Mouse (Mus musculus): ENCODE data around the gene Lsm12. TPM values are rescaled to one million over a fixed set of nuclear protein-coding genes. Genes with fewer than 3 reads are reported as not detected.

Gene Lsm12
- polyA plus RNA-seq, 1 experiment from 2014 or later, result 119 TPM

- H3K9me3 ChIP-seq, result no peaks in the 10 kb centered on the region
- H3K27ac ChIP-seq, result peak overlapping the region; percentile 40; the same call in 1 of the 2 replicates
- peaks cover 23% of the 10 kb centered on the region for H3K27me3 ChIP-seq (ENCODE audit: insufficient read depth, poor library complexity, severe bottlenecking)
- 73% methylated on average over 8 of the region's 8 CpGs for WGBS
- no peak for DNase-seq (ENCODE audit: low spot score)
- peaks cover 69% of the 10 kb centered on the region for H3K36me3 ChIP-seq
- H3K4me3 ChIP-seq, result no peak overlapping the region
- H3K4me1 ChIP-seq (replicated peaks), result peaks cover 87% of the 10 kb centered on the region
Measured at GRCm38 (mm10) chr11:102221954-102222351, 36.9 kb upstream of the Lsm12 start.

GRCm38 (mm10) chr11:102221243-102221953, 36.3 kb upstream of the Lsm12 start:
- WGBS, result 89% methylated on average over 8 of the region's 8 CpGs
- no peak for DNase-seq (ENCODE audit: low spot score)
- H3K9me3 ChIP-seq, result no peaks in the 10 kb centered on the region
- H3K4me1 ChIP-seq (replicated peaks), result peaks cover 86% of the 10 kb centered on the region
- peaks cover 19% of the 10 kb centered on the region for H3K27me3 ChIP-seq (ENCODE audit: insufficient read depth, poor library complexity, severe bottlenecking)
- H3K27ac ChIP-seq, result peak overlapping the region; percentile 40; the same call in 1 of the 2 replicates
- H3K36me3 ChIP-seq, result peaks cover 69% of the 10 kb centered on the region
- H3K4me3 ChIP-seq, result no peak overlapping the region

- Histone ChIP-seq H3K9me3 (no peaks in the 10 kb centered on the region), H3K27ac (0 out of 2 replicates have a peak overlapping the region, but pooled peaks have one; percentile 86), H3K4me1 (replicated peaks) (peaks cover 86% of the 10 kb centered on the region), H3K4me3 (no peak overlapping the region), H3K36me3 (peaks cover 69% of the 10 kb centered on the region), H3K27me3 (ENCODE audit: insufficient read depth, poor library complexity, severe bottlenecking) (peaks cover 12% of the 10 kb centered on the region)
- WGBS, result 71% methylated on average over 6 of the region's 6 CpGs
- DNase-seq (ENCODE audit: low spot score), result no peak
Measured at GRCm38 (mm10) chr11:102220451-102220850, 35.4 kb upstream of the Lsm12 start.

GRCm38 (mm10) chr11:102219994-102220346, 34.9 kb upstream of the Lsm12 start:
- no peak for DNase-seq (ENCODE audit: low spot score)
- H3K4me3 ChIP-seq, result no peak overlapping the region
- peaks cover 69% of the 10 kb centered on the region for H3K36me3 ChIP-seq
- H3K4me1 ChIP-seq (replicated peaks), result peaks cover 86% of the 10 kb centered on the region
- 83% methylated on average over 4 of the region's 4 CpGs for WGBS
- no peaks in the 10 kb centered on the region for H3K9me3 ChIP-seq
- H3K27me3 ChIP-seq (ENCODE audit: insufficient read depth, poor library complexity, severe bottlenecking), result peaks cover 8% of the 10 kb centered on the region
- H3K27ac ChIP-seq, result peak overlapping the region; percentile 86

DNA sequence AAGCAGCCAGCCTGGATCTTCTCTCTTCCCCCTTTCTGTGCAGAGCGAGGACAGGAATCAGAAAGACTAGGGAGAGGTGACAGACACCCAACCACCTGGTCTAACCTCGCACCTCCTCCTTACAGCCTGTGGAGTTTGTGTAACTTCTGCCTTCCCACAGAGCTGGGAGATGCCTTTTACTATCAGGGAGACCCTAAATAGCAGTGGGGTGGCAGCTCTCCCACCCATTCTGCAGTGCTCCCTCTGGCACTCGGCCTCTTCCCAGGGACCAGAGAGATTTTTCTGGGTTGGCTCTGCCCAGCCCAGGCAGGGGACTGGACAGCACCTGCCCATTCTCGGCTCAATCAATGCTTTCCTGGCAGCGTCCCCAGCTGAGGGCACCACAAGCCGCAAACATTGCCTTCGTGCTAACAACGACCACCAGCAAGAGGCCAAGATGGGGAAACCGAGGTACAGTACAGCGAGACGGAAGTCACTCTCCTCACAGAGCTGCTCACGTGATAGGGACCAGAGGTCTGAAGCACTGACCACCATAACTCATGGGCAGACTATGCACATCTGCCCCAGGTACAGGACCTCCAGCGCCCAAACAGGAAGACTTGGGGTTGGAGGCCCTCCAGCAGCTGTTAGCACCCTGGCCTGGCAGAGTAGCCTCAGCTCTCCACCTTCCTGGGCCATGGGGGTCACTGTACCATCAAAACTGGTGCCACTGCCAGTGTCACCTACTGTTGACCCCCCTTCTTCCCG, 34.3 kb upstream of the Lsm12 start:
- Histone ChIP-seq H3K27ac (peak overlapping the region; percentile 86), H3K4me3 (peak overlapping the region; percentile 36), H3K27me3 (ENCODE audit: insufficient read depth, poor library complexity, severe bottlenecking) (peaks cover 7% of the 10 kb centered on the region; the same call in 1 of the 2 replicates), H3K4me1 (replicated peaks) (peaks cover 86% of the 10 kb centered on the region), H3K36me3 (peaks cover 66% of the 10 kb centered on the region), H3K9me3 (no peaks in the 10 kb centered on the region)
- WGBS, result 74% methylated on average over 14 of the region's 14 CpGs
- no peak for DNase-seq (ENCODE audit: low spot score)

- Histone ChIP-seq H3K9me3 (no peaks in the 10 kb centered on the region), H3K4me1 (replicated peaks) (peaks cover 86% of the 10 kb centered on the region), H3K27ac (peak overlapping the region; percentile 86), H3K4me3 (peak overlapping the region; percentile 36), H3K27me3 (ENCODE audit: insufficient read depth, poor library complexity, severe bottlenecking) (peaks cover 7% of the 10 kb centered on the region; the same call in 1 of the 2 replicates), H3K36me3 (peaks cover 60% of the 10 kb centered on the region)
- DNase-seq (ENCODE audit: low spot score), result peak; percentile 77
- 1% methylated on average over 10 of the region's 10 CpGs for WGBS
Measured at GRCm38 (mm10) chr11:102218783-102219182, 33.7 kb upstream of the Lsm12 start.

GRCm38 (mm10) chr11:102217876-102218430, 32.9 kb upstream of the Lsm12 start:
- DNase-seq (ENCODE audit: low spot score), result no peak
- Histone ChIP-seq H3K36me3 (peaks cover 53% of the 10 kb centered on the region), H3K4me1 (replicated peaks) (peaks cover 81% of the 10 kb centered on the region), H3K27me3 (ENCODE audit: insufficient read depth, poor library complexity, severe bottlenecking) (no peaks in the 10 kb centered on the region), H3K9me3 (no peaks in the 10 kb centered on the region), H3K27ac (peak overlapping the region; percentile 86), H3K4me3 (peak overlapping the region; percentile 36)
- WGBS, result 79% methylated on average over 7 of the region's 7 CpGs

- 81% methylated on average over 6 of the region's 6 CpGs for WGBS
- no peaks in the 10 kb centered on the region for H3K9me3 ChIP-seq
- H3K4me3 ChIP-seq, result 0 out of 2 replicates have a peak overlapping the region, but pooled peaks have one; percentile 36
- H3K36me3 ChIP-seq, result peaks cover 48% of the 10 kb centered on the region
- H3K4me1 ChIP-seq (replicated peaks), result peaks cover 77% of the 10 kb centered on the region
- H3K27ac ChIP-seq, result peak overlapping the region; percentile 62; the same call in 1 of the 2 replicates
- H3K27me3 ChIP-seq (ENCODE audit: insufficient read depth, poor library complexity, severe bottlenecking), result no peaks in the 10 kb centered on the region
- DNase-seq (ENCODE audit: low spot score), result no peak
Measured at GRCm38 (mm10) chr11:102217396-102217795, 32.3 kb upstream of the Lsm12 start.

- WGBS, result 51% methylated on average over 5 of the region's 5 CpGs
- Histone ChIP-seq H3K4me1 (replicated peaks) (peaks cover 78% of the 10 kb centered on the region), H3K36me3 (peaks cover 46% of the 10 kb centered on the region), H3K27ac (0 out of 2 replicates have a peak overlapping the region, but pooled peaks have one; percentile 12), H3K9me3 (no peaks in the 10 kb centered on the region), H3K4me3 (0 out of 2 replicates have a peak overlapping the region, but pooled peaks have one; percentile 36), H3K27me3 (ENCODE audit: insufficient read depth, poor library complexity, severe bottlenecking) (no peaks in the 10 kb centered on the region)
- DNase-seq (ENCODE audit: low spot score), result no peak
Measured at GRCm38 (mm10) chr11:102216886-102217240, 31.8 kb upstream of the Lsm12 start.

DNA sequence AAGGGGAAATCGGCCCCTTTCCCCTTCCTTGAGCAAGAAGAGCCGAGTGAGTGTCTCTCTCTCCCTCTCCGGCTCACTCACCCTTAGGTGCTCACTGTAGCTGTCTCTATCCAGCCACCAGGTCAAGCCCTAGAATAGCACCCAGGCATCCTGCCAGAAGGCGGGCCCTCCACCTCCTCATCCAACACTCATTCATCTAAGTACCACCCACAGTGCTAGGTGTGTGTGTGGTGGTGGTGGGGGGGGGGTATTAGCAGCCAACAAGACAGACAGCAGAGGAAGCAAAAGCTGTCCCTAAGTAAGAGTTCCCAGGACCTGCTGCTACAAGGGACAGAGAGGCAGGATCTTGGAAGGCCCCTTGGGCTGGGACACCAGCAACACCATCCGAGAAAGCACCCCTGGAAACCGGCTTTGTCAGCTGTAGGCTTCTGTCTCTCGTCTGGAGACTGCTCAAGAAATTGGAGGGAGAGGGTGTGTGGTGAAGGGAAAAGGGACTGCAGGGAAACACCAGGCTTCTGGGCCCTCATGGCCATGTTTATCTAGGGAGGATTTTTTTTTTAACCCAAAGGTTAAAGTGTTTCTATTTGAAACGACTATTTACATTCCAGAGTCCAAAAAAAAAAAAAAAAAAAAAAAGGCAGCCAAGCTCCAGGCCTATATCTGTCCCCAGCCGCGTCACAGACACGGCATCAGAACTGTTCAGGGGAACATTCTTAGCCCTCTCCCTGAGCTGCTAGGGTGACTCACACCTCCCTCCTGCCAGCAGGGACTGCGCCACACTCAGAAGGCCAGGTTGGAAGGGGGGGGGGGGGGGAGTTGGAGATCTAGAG, 31.2 kb upstream of the Lsm12 start:
- no peak for DNase-seq (ENCODE audit: low spot score)
- H3K4me3 ChIP-seq, result no peak overlapping the region
- peaks cover 45% of the 10 kb centered on the region for H3K36me3 ChIP-seq
- no peaks in the 10 kb centered on the region for H3K27me3 ChIP-seq (ENCODE audit: insufficient read depth, poor library complexity, severe bottlenecking)
- peak overlapping the region; percentile 62; the same call in 1 of the 2 replicates for H3K27ac ChIP-seq
- H3K4me1 ChIP-seq (replicated peaks), result peaks cover 82% of the 10 kb centered on the region
- H3K9me3 ChIP-seq, result no peaks in the 10 kb centered on the region
- WGBS, result 56% methylated on average over 12 of the region's 12 CpGs

DNA sequence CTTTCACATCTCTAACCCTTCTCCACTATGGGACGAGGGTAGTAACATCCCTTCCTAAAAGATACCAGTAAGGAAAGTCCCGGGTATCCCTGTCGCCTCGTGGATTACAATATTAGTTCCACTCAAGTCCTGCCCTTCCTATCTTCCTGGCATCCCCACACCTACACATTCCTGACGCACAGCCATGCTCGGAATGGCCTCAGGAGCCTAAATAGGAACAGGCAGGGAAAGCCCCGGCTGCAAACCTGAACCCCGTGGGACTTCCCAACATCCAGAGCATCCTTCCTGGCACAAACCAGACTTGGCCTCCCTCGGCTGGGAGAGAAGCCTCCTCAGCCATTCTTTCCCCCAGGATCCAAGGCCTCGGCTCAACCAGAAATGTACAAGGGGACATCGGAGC, 30.4 kb upstream of the Lsm12 start:
- Histone ChIP-seq H3K27me3 (ENCODE audit: insufficient read depth, poor library complexity, severe bottlenecking) (no peaks in the 10 kb centered on the region), H3K36me3 (peaks cover 40% of the 10 kb centered on the region), H3K4me1 (replicated peaks) (peaks cover 82% of the 10 kb centered on the region), H3K27ac (peak overlapping the region; percentile 62; the same call in 1 of the 2 replicates), H3K9me3 (no peaks in the 10 kb centered on the region), H3K4me3 (no peak overlapping the region)
- no peak for DNase-seq (ENCODE audit: low spot score)
- 78% methylated on average over 11 of the region's 11 CpGs for WGBS

Data from hindbrain, embryonic 10.5 days (tissue).